Mouse (Mus musculus): ENCODE measurements at regions not wholly inside any gene's neighbourhood (a gene's known extent, or its start where the extent isn't known, plus 50 kb on each side); places are given as distances from the start of the nearest gene placed in this dataset.
"Not testable (repeated sequence)": the region's sequence is repeated elsewhere in the genome, so short reads cannot be mapped to it uniquely, and the experiment has no call there.

GRCm38 (mm10) chr17:91274378-91274777 is 181.5 kb upstream of the Nrxn1 start:
- Histone ChIP-seq H3K27ac (ENCODE audit: low read depth, low read length) (no peak overlapping the region), H3K9me3 (ENCODE audit: control insufficient read depth, low read length) (no peaks in the 10 kb centered on the region), H3K27me3 (replicated peaks; ENCODE audit: control insufficient read depth, insufficient read depth, low read length) (no peaks in the 10 kb centered on the region), H3K4me3 (ENCODE audit: low read length) (no peak overlapping the region), H3K4me1 (ENCODE audit: control insufficient read depth, insufficient read depth, low read depth, low read length) (no peaks in the 10 kb centered on the region), H3K36me3 (ENCODE audit: control insufficient read depth, insufficient read depth, low read length) (no peaks in the 10 kb centered on the region), H3K9ac (ENCODE audit: low read depth, low read length) (no peak overlapping the region), H3K4me2 (ENCODE audit: low read length) (no peak overlapping the region)
- ATAC-seq, result no peak
- 78% methylated on average over 1 of the region's 1 CpGs for WGBS

GRCm38 (mm10) chr17:91238719-91239118 is 145.8 kb upstream of the Nrxn1 start:
- no peaks in the 10 kb centered on the region for H3K27me3 ChIP-seq (replicated peaks; ENCODE audit: control insufficient read depth, insufficient read depth, low read length)
- H3K9me3 ChIP-seq (ENCODE audit: control insufficient read depth, low read length), result no peaks in the 10 kb centered on the region
- ATAC-seq, result no peak
- H3K9ac ChIP-seq (ENCODE audit: low read depth, low read length), result no peak overlapping the region
- H3K4me3 ChIP-seq (ENCODE audit: low read length), result no peak overlapping the region
- H3K27ac ChIP-seq (ENCODE audit: low read depth, low read length), result no peak overlapping the region
- no peaks in the 10 kb centered on the region for H3K4me1 ChIP-seq (ENCODE audit: control insufficient read depth, insufficient read depth, low read depth, low read length)
- no peak overlapping the region for H3K4me2 ChIP-seq (ENCODE audit: low read length)
- WGBS, result 87% methylated on average over 2 of the region's 2 CpGs
- no peaks in the 10 kb centered on the region for H3K36me3 ChIP-seq (ENCODE audit: control insufficient read depth, insufficient read depth, low read length)

- not testable (repeated sequence) for ATAC-seq; H3K4me2 ChIP-seq (ENCODE audit: low read length)
These were observed 143.8 kb upstream of the Nrxn1 start for GRCm38 (mm10) chr17:91236653-91237052.

GRCm38 (mm10) chr17:91226378-91226777 is 133.5 kb upstream of the Nrxn1 start:
- Histone ChIP-seq H3K4me3 (ENCODE audit: low read length) (no peak overlapping the region), H3K27ac (ENCODE audit: low read depth, low read length) (no peak overlapping the region), H3K9ac (ENCODE audit: low read depth, low read length) (no peak overlapping the region), H3K27me3 (replicated peaks; ENCODE audit: control insufficient read depth, insufficient read depth, low read length) (no peaks in the 10 kb centered on the region), H3K9me3 (ENCODE audit: control insufficient read depth, low read length) (no peaks in the 10 kb centered on the region), H3K4me2 (ENCODE audit: low read length) (no peak overlapping the region), H3K36me3 (ENCODE audit: control insufficient read depth, insufficient read depth, low read length) (no peaks in the 10 kb centered on the region), H3K4me1 (ENCODE audit: control insufficient read depth, insufficient read depth, low read depth, low read length) (no peaks in the 10 kb centered on the region)
- ATAC-seq, result no peak
- 78% methylated on average over 5 of the region's 5 CpGs for WGBS

More at GRCm38 (mm10) chr17:91236653-91237052, 143.8 kb upstream of the Nrxn1 start:
- not testable (repeated sequence) for H3K9me3 ChIP-seq (ENCODE audit: control insufficient read depth, low read length); H3K4me1 ChIP-seq (ENCODE audit: control insufficient read depth, insufficient read depth, low read depth, low read length); H3K27ac ChIP-seq (ENCODE audit: low read depth, low read length); H3K36me3 ChIP-seq (ENCODE audit: control insufficient read depth, insufficient read depth, low read length); H3K4me3 ChIP-seq (ENCODE audit: low read length); H3K9ac ChIP-seq (ENCODE audit: low read depth, low read length); H3K27me3 ChIP-seq (replicated peaks; ENCODE audit: control insufficient read depth, insufficient read depth, low read length)
- 98% methylated on average over 14 of the region's 14 CpGs for WGBS

- Histone ChIP-seq H3K27ac (ENCODE audit: low read depth, low read length) (no peak overlapping the region), H3K4me1 (ENCODE audit: control insufficient read depth, insufficient read depth, low read depth, low read length) (no peaks in the 10 kb centered on the region), H3K36me3 (ENCODE audit: control insufficient read depth, insufficient read depth, low read length) (no peaks in the 10 kb centered on the region), H3K27me3 (replicated peaks; ENCODE audit: control insufficient read depth, insufficient read depth, low read length) (no peaks in the 10 kb centered on the region), H3K9me3 (ENCODE audit: control insufficient read depth, low read length) (no peaks in the 10 kb centered on the region), H3K4me2 (ENCODE audit: low read length) (no peak overlapping the region), H3K4me3 (ENCODE audit: low read length) (no peak overlapping the region), H3K9ac (ENCODE audit: low read depth, low read length) (no peak overlapping the region)
- WGBS, result 39% methylated on average over 4 of the region's 4 CpGs
- no peak for ATAC-seq
These were observed 133.0 kb upstream of the Nrxn1 start for GRCm38 (mm10) chr17:91225916-91226315.

- no peaks in the 10 kb centered on the region for H3K27me3 ChIP-seq (replicated peaks; ENCODE audit: control insufficient read depth, insufficient read depth, low read length)
- no peaks in the 10 kb centered on the region for H3K4me1 ChIP-seq (ENCODE audit: control insufficient read depth, insufficient read depth, low read depth, low read length)
- H3K36me3 ChIP-seq (ENCODE audit: control insufficient read depth, insufficient read depth, low read length), result no peaks in the 10 kb centered on the region
- no peak overlapping the region for H3K27ac ChIP-seq (ENCODE audit: low read depth, low read length)
- no peak for ATAC-seq
- no peaks in the 10 kb centered on the region for H3K9me3 ChIP-seq (ENCODE audit: control insufficient read depth, low read length)
- no peak overlapping the region for H3K4me2 ChIP-seq (ENCODE audit: low read length)
- H3K4me3 ChIP-seq (ENCODE audit: low read length), result no peak overlapping the region
- no peak overlapping the region for H3K9ac ChIP-seq (ENCODE audit: low read depth, low read length)
These were observed 123.6 kb upstream of the Nrxn1 start for GRCm38 (mm10) chr17:91216429-91216828.

- H3K9me3 ChIP-seq (ENCODE audit: control insufficient read depth, low read length), result no peaks in the 10 kb centered on the region
- H3K27ac ChIP-seq (ENCODE audit: low read depth, low read length), result no peak overlapping the region
- ATAC-seq, result no peak
- H3K4me3 ChIP-seq (ENCODE audit: low read length), result no peak overlapping the region
- no peak overlapping the region for H3K4me2 ChIP-seq (ENCODE audit: low read length)
- H3K9ac ChIP-seq (ENCODE audit: low read depth, low read length), result no peak overlapping the region
- 90% methylated on average over 4 of the region's 4 CpGs for WGBS
- no peaks in the 10 kb centered on the region for H3K36me3 ChIP-seq (ENCODE audit: control insufficient read depth, insufficient read depth, low read length)
- H3K27me3 ChIP-seq (replicated peaks; ENCODE audit: control insufficient read depth, insufficient read depth, low read length), result no peaks in the 10 kb centered on the region
- H3K4me1 ChIP-seq (ENCODE audit: control insufficient read depth, insufficient read depth, low read depth, low read length), result no peaks in the 10 kb centered on the region
These were observed 89.7 kb upstream of the Nrxn1 start for GRCm38 (mm10) chr17:91182574-91182973.

- no peak overlapping the region for H3K4me3 ChIP-seq (ENCODE audit: low read length)
- H3K4me1 ChIP-seq (ENCODE audit: control insufficient read depth, insufficient read depth, low read depth, low read length), result no peaks in the 10 kb centered on the region
- H3K27ac ChIP-seq (ENCODE audit: low read depth, low read length), result no peak overlapping the region
- 63% methylated on average over 2 of the region's 2 CpGs for WGBS
- no peaks in the 10 kb centered on the region for H3K9me3 ChIP-seq (ENCODE audit: control insufficient read depth, low read length)
- H3K4me2 ChIP-seq (ENCODE audit: low read length), result no peak overlapping the region
- no peaks in the 10 kb centered on the region for H3K27me3 ChIP-seq (replicated peaks; ENCODE audit: control insufficient read depth, insufficient read depth, low read length)
- no peak overlapping the region for H3K9ac ChIP-seq (ENCODE audit: low read depth, low read length)
- ATAC-seq, result no peak
- no peaks in the 10 kb centered on the region for H3K36me3 ChIP-seq (ENCODE audit: control insufficient read depth, insufficient read depth, low read length)
These were observed 69.0 kb upstream of the Nrxn1 start for GRCm38 (mm10) chr17:91161834-91162233.
